Mouse (Mus musculus) induced T-regulatory cell, adult 2 months (primary cell): ENCODE data around the gene E4f1.

Experiments
- DNase-seq: peaks from one replicate; pipeline ENCODE4 v3.0.0-alpha.2; 2012; ENCODE audit warnings: low read depth

Gene E4f1

GRCm38 (mm10) chr17:24481027-24481815 lies 11.1 kb upstream of the E4f1 start:
- no peak for DNase-seq

GRCm38 (mm10) chr17:24480201-24480826 lies 10.2 kb upstream of the E4f1 start:
- DNase-seq = peak; percentile 20

GRCm38 (mm10) chr17:24479431-24479830 lies 9.3 kb upstream of the E4f1 start:
- DNase-seq = no peak

- peak; percentile 99 for DNase-seq
Observed at GRCm38 (mm10) chr17:24478663-24479380, 8.7 kb upstream of the E4f1 start, which contains the start of gene Mlst8. TSS of gene Mlst8 (minus strand) at chr17:24479078.

DNA sequence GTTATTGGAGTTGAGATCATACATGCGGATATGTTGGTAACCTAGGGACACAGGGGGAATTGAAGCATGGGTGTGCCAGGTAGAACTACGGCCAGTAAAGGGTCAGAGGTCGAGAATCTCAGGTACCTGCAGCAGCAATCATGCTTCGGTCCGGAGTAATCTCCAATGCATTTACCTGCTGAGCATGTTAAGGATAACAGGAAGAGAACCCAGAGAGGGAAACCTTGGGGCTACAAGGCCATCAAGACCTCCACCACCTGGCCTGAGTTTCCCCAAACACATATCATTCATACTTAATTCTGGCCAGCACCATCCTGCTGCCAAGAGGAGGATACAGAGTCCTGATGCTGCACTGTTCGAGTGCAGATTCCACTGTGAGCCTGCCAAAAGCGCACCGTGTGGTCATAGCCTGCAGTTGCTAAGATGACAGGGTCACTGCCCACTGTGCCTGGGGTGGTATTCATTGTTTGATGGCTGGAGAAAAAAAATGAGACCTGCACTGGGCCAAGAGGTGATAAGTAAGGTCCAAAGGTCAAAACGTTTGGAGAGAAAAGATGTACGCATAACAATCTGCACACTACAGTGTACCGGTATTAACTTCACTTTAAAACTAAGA lies 8.0 kb upstream of the E4f1 start:
- DNase-seq = no peak

GRCm38 (mm10) chr17:24477053-24477984 lies 7.2 kb upstream of the E4f1 start:
- DNase-seq = no peak

DNA sequence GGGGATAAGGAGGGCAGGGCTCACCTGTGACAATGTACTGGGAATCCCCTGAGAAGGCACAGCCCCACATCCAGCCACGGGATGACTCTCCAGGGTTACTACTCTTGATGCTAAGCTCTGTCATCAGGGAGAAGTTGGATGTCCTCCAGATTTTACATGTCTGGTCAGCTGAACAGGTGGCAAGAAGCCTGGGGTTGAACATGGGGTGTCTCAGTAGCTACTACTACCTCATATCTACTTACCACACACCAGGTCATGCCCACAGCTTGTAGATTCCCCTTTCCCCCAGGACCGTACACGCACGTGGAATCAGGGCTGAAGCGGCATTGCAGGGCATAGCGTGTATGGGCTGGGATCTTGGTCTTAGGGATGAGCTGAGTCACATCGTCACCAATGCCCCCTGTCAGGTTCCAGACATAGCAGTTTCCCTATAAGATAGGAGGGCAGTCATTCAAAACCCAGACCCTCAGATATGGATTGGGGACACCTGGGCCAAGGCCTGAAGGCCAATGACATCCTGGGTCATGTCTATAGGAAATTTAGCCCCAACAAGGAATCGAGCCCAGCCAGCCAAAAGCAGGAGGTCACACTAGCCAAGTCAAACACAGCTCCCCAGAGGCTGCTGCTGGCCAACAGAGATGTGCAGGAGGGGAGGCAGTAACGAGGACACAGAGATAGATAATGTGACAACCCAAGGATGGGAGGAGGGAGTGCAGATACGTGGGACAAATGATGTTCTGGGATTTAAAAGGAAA lies 6.1 kb upstream of the E4f1 start:
- no peak for DNase-seq

DNA sequence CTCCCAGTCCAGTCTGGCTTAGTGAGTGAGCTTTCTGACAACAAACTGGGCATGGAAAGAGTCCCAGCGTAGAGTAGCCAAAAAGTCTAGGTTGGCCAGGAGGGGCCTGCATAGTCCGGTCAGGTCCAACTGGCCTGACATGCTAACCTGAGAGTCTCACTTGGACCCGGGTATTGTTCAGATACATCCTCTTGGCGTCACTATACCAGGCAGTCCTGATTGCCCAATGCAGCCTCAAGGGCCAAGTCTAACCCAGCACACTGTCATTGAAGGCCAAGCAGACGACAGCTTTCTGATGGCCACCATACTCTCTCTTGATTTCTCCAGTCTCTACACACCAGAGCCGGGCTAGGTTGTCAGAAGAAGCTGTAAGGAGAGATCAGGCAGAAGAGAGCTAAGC lies 5.5 kb upstream of the E4f1 start:
- no peak for DNase-seq

GRCm38 (mm10) chr17:24474557-24474956 lies 4.4 kb upstream of the E4f1 start:
- DNase-seq = no peak

DNA sequence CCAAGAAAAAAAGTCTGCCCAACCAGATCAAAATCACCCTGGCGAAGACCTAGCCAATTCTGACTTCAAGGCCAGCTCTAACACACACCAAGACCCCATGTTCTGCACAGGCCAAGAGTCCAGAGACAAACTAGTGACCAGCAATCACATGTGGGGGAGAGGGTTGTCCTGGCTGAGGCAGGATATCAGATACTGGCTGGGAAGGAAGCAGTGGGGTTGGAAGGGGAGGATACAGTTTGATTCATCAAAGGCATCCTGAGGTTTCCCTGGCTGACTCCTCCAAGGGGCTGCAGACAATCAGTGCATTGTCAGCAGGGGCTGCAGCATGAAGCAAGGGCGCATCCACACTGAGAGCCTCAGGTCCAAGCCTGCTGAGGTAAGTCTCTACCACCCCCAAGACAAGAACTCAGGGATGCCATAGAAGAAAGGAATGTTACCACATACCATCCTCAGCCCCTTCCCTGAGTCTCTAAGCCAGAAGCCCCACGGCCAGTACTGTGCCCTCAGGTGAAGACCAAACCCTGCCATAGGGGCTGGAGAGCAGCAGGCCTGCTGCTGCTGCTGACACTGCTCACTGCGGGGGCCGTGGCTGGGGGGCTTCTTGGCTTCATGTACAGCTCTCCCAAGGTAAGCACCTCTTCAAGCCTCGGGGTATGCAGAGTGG lies 3.6 kb upstream of the E4f1 start, which contains the start of gene Bricd5:
Gene Bricd5, plus strand, starts transcription at position 273 of the 664 bp plus-strand sequence.
- no peak for DNase-seq

DNA sequence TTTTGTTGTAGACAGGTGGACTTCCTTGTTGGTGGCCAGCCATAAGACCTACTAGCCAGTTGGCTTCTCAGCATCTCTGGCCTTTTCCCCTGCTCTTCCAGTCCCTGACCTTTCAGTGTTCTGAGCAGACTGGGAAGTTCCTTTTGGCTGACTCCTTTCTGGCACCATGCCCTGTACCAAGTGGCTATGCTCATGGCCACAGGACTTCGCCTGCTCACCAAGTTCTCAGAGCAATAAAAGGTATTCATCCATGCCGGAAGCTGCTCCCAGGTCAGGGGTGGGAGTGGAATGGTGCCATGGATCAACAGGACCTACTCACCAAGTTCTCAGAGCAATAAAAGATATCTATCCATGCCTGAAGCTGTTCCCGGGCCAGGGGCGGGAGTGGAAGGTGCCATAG lies 2.4 kb upstream of the E4f1 start:
- no peak for DNase-seq

GRCm38 (mm10) chr17:24470701-24471527 lies 801 bp upstream of the E4f1 start:
- DNase-seq = peak; percentile 44

DNA sequence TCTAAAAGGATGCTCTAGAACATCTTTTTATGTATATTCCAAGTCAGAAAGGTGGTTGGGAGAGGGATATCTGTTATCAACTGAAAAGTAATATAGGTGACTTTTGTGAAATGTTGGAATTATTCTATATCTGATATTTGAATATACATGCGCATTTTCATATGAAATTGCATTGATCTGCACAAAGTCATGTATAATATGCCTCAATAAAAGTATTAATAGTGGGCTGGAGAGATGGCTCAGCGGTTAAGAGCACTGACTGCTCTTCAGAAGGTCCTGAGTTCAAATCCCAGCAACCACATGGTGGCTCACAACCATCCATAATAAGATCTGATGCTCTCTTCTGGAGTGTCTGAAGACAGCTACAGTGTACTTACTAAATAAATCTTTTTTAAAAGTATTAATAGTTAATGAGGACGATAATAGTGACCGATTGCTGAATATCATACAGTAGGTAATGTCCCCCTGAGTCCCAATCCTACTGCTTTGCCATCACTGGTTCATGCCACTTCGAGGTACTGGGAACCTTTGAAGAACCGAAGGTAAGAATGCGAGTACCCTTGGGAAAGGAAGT lies 690 bp downstream of the E4f1 start:
- peak; percentile 17 for DNase-seq

- peak; percentile 19 for DNase-seq
Observed at GRCm38 (mm10) chr17:24468636-24469246, 1.4 kb downstream of the E4f1 start.

DNA sequence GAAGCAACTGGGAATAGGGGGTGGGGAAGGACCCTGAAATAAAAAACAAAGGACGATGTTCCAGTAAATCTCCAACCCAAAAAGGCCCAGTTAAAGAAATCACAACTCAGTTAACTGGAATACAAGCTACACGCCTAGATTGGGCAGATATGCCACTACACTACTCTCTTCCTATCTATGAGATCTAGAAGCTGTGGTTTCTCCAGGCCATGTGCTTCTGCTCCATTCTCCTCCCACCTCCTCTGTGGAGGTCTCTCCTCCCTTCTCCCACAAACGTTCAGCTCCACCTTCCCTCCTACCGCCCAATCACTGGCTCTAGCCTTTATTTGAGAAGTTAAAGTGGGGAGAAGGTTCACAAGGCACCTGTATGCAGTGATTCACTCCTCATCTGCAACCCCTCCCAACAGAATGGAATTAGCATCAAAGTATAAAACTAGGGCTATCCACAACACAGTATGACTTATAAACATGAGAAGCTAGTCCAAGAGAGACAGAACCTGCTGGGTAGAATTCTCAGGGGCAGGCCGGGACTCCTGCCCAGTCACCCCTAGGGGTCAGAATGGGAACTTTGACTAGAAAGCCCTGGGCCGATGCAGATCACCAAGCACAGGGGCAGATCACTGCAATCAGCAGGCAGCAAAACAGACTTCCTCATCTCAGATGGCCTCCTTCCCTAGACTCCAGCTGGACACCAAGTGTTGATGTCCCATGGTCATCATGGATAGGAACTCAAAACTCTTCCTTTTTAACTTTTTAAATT lies 6.6 kb downstream of the E4f1 start:
- peak; percentile 50 for DNase-seq

GRCm38 (mm10) chr17:24462932-24463331 lies 7.2 kb downstream of the E4f1 start:
- no peak for DNase-seq

DNA sequence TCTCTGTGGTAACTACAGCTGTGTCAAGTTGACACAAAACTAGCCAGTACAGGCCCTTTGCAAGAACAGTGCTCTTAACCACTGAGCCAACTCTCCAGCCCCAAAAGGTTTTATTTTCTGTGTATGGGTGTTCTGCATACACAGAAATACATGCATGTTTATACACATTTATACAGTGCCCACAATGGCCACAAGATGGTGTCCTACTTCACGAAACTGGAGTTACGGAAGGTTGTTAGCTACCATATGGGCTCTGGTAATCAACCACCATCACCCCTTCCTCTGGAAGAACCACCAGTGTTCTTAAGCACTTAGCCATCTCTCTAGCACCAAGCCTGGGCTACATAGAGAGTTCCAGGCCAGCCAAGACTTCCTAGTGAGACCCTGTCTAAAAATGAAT lies 8.5 kb downstream of the E4f1 start:
- peak; percentile 81 for DNase-seq
